Mouse (Mus musculus) hindbrain, embryonic 11.5 days (tissue): ENCODE measurements around the gene Abi1. TPM values are rescaled to one million over a fixed set of nuclear protein-coding genes. Genes with fewer than 3 reads are reported as not detected.
"Not testable (repeated sequence)": the region's sequence is repeated elsewhere in the genome, so short reads cannot be mapped to it uniquely, and the experiment has no call there.

Experiments
- ATAC-seq: fragments of 200-750 bp; cut with Nextera tagmentation; 2 replicates; pipeline ENCODE4 v1.8.0; 2017; ENCODE audit warnings: mild to moderate bottlenecking, moderate TSS enrichment, moderate library complexity; ENCODE audit not compliant: low FRiP score
- DNase-seq: peaks from one replicate; pipeline ENCODE4 v3.0.0-alpha.2; 2015; ENCODE audit warnings: low spot score
- H3K27ac ChIP-seq: fragments of 300-500 bp; sonication (generic); 2 replicates; pipeline ENCODE4 v1.5.1; 2014; ENCODE audit warnings: mild to moderate bottlenecking, low read depth, low read length
- H3K27me3 ChIP-seq: fragments of 300-500 bp; sonication (generic); 2 replicates; pipeline ENCODE4 v1.6.1; 2014; ENCODE audit warnings: mild to moderate bottlenecking, low read length, moderate library complexity, mixed read lengths; ENCODE audit not compliant: control insufficient read depth, insufficient read depth
- H3K36me3 ChIP-seq: fragments of 300-500 bp; sonication (generic); 2 replicates; pipeline ENCODE4 v1.6.1; 2014; ENCODE audit warnings: mild to moderate bottlenecking, low read length, moderate library complexity, mixed read lengths; ENCODE audit not compliant: control insufficient read depth, insufficient read depth
- H3K4me1 ChIP-seq: fragments of 300-500 bp; sonication (generic); replicated peaks from 2 replicates; pipeline ENCODE4 v1.6.1; 2014; ENCODE audit warnings: low read length, mixed read lengths; ENCODE audit not compliant: control insufficient read depth, insufficient read depth
- H3K4me2 ChIP-seq: fragments of 300-500 bp; sonication (generic); replicated peaks from 2 replicates; pipeline ENCODE4 v1.6.1; 2014; ENCODE audit warnings: mild to moderate bottlenecking, low read depth, low read length
- H3K4me3 ChIP-seq: fragments of 300-500 bp; sonication (generic); 2 replicates; pipeline ENCODE4 v1.5.1; 2014; ENCODE audit warnings: low read depth, low read length
- H3K9ac ChIP-seq: fragments of 300-500 bp; sonication (generic); 2 replicates; pipeline ENCODE4 v1.6.1; 2014; ENCODE audit warnings: low read depth, low read length
- H3K9me3 ChIP-seq: fragments of 300-500 bp; sonication (generic); 2 replicates; pipeline ENCODE4 v1.6.1; 2016; ENCODE audit warnings: low read length; ENCODE audit not compliant: control insufficient read depth
- WGBS: fragments of 180-500 bp; shearing (Covaris S2); extraction: QIAGEN DNeasy Blood & Tissue Kit; methylation state at CpG from one replicate; pipeline ENCODE4 v1.1.7; 2014; 5-methylcytosine and 5-hydroxymethylcytosine counted together
- polyA plus RNA-seq: library from polyadenylated mRNA; unstranded; fragments of >200 nt; fragmentation: Nextera tagmentation; extraction: Ambion mirVana; gene quantifications from 2 replicates; pipeline ENCODE4 v1.2.1, GENCODE M21; 2014

Abi1 gene
- polyA plus RNA-seq, 1 experiment from 2014 or later: 48.4 TPM

GRCm38 (mm10) chr2:23068370-23068737, 28.3 kb upstream of the Abi1 start:
- Histone ChIP-seq H3K9ac (peak overlapping the region; percentile 85), H3K4me1 (no peaks in the 10 kb centered on the region), H3K27me3 (no peaks in the 10 kb centered on the region), H3K4me2 (peak overlapping the region; percentile 95), H3K9me3 (no peaks in the 10 kb centered on the region), H3K4me3 (peak overlapping the region; percentile 65), H3K27ac (peak overlapping the region; percentile 89), H3K36me3 (no peaks in the 10 kb centered on the region)
- under 1% methylated on average over 21 of the region's 21 CpGs for WGBS
- DNase-seq: no peak
- ATAC-seq: peak; percentile 75

GRCm38 (mm10) chr2:23067552-23068369, 27.7 kb upstream of the Abi1 start, which contains the start of gene Acbd5:
TSS of gene Acbd5 (plus strand) at chr2:23068167.
- H3K4me1 ChIP-seq: no peaks in the 10 kb centered on the region
- peak within 1 kb of the TSS; percentile 89 for H3K27ac ChIP-seq
- ATAC-seq: peak; percentile 95
- no peaks in the 10 kb centered on the region for H3K36me3 ChIP-seq
- H3K27me3 ChIP-seq: no peaks in the 10 kb centered on the region
- H3K9ac ChIP-seq: peak within 1 kb of the TSS; percentile 85
- 3% methylated on average over 34 of the region's 34 CpGs for WGBS
- peak within 1 kb of the TSS; percentile 95 for H3K4me2 ChIP-seq
- H3K9me3 ChIP-seq: no peaks in the 10 kb centered on the region
- peak within 1 kb of the TSS; percentile 65 for H3K4me3 ChIP-seq
- peak; percentile 94 for DNase-seq

GRCm38 (mm10) chr2:23052523-23052922, 12.5 kb upstream of the Abi1 start:
- Histone ChIP-seq H3K27me3 (no peaks in the 10 kb centered on the region), H3K27ac (no peak overlapping the region), H3K36me3 (no peaks in the 10 kb centered on the region), H3K4me1 (no peaks in the 10 kb centered on the region), H3K4me3 (no peak overlapping the region), H3K9me3 (no peaks in the 10 kb centered on the region), H3K9ac (no peak overlapping the region), H3K4me2 (no peak overlapping the region)
- no peak for ATAC-seq
- WGBS: 81% methylated on average over 6 of the region's 6 CpGs
- no peak for DNase-seq

- no peaks in the 10 kb centered on the region for H3K4me1 ChIP-seq
- WGBS: 72% methylated on average over 2 of the region's 2 CpGs
- ATAC-seq (no peak), DNase-seq (no peak)
- H3K9me3 ChIP-seq: no peaks in the 10 kb centered on the region
- no peak overlapping the region for H3K27ac ChIP-seq
- no peaks in the 10 kb centered on the region for H3K27me3 ChIP-seq
- no peak overlapping the region for H3K4me3 ChIP-seq
- H3K9ac ChIP-seq: no peak overlapping the region
- H3K36me3 ChIP-seq: no peaks in the 10 kb centered on the region
- no peak overlapping the region for H3K4me2 ChIP-seq
These were observed 11.8 kb upstream of the Abi1 start for GRCm38 (mm10) chr2:23051890-23052289.

- Histone ChIP-seq H3K36me3 (no peaks in the 10 kb centered on the region), H3K4me3 (no peak overlapping the region), H3K9ac (no peak overlapping the region), H3K4me2 (no peak overlapping the region), H3K9me3 (no peaks in the 10 kb centered on the region), H3K27me3 (no peaks in the 10 kb centered on the region), H3K4me1 (no peaks in the 10 kb centered on the region), H3K27ac (no peak overlapping the region)
- ATAC-seq: no peak
- DNase-seq: no peak
These were observed 8.0 kb upstream of the Abi1 start for GRCm38 (mm10) chr2:23048006-23048405.

GRCm38 (mm10) chr2:23045703-23046102, 5.7 kb upstream of the Abi1 start:
- Histone ChIP-seq H3K27ac (no peak overlapping the region), H3K27me3 (no peaks in the 10 kb centered on the region), H3K4me1 (no peaks in the 10 kb centered on the region), H3K4me2 (no peak overlapping the region), H3K9ac (no peak overlapping the region), H3K36me3 (no peaks in the 10 kb centered on the region), H3K4me3 (no peak overlapping the region), H3K9me3 (no peaks in the 10 kb centered on the region)
- 47% methylated on average over 1 of the region's 1 CpGs for WGBS
- ATAC-seq: no peak
- DNase-seq: no peak

- no peaks in the 10 kb centered on the region for H3K36me3 ChIP-seq
- no peak overlapping the region for H3K4me2 ChIP-seq
- DNase-seq (no peak), ATAC-seq (no peak)
- H3K9me3 ChIP-seq: no peaks in the 10 kb centered on the region
- no peaks in the 10 kb centered on the region for H3K27me3 ChIP-seq
- no peak overlapping the region for H3K9ac ChIP-seq
- 88% methylated on average over 3 of the region's 3 CpGs for WGBS
- H3K4me3 ChIP-seq: no peak overlapping the region
- H3K4me1 ChIP-seq: no peaks in the 10 kb centered on the region
- H3K27ac ChIP-seq: no peak overlapping the region
These were observed 2.1 kb upstream of the Abi1 start for GRCm38 (mm10) chr2:23042189-23042588.

GRCm38 (mm10) chr2:23041457-23041856, 1.4 kb upstream of the Abi1 start:
- WGBS: 85% methylated on average over 4 of the region's 4 CpGs
- no peak for ATAC-seq
- H3K27ac ChIP-seq: no peak overlapping the region
- no peak overlapping the region for H3K4me2 ChIP-seq
- no peaks in the 10 kb centered on the region for H3K4me1 ChIP-seq
- no peak for DNase-seq
- no peak overlapping the region for H3K4me3 ChIP-seq
- no peaks in the 10 kb centered on the region for H3K9me3 ChIP-seq
- no peak overlapping the region for H3K9ac ChIP-seq
- H3K36me3 ChIP-seq: no peaks in the 10 kb centered on the region
- no peaks in the 10 kb centered on the region for H3K27me3 ChIP-seq

- WGBS: 92% methylated on average over 7 of the region's 7 CpGs
- not testable (repeated sequence) for ATAC-seq, H3K4me1 ChIP-seq
These were observed 649 bp upstream of the Abi1 start for GRCm38 (mm10) chr2:23040690-23041089.

More at GRCm38 (mm10) chr2:23040690-23041089, 649 bp upstream of the Abi1 start:
- not testable (repeated sequence) for H3K4me3 ChIP-seq, H3K27me3 ChIP-seq, H3K36me3 ChIP-seq, H3K27ac ChIP-seq, H3K4me2 ChIP-seq, H3K9me3 ChIP-seq, DNase-seq, H3K9ac ChIP-seq
